Mouse (Mus musculus): ENCODE measurements around the gene 1700023F06Rik. TPM values are rescaled to one million over a fixed set of nuclear protein-coding genes. Genes with fewer than 3 reads are reported as not detected.
A peak's percentile ranks its signal among the peaks of the same experiment; 100 is the strongest.

Gene 1700023F06Rik
- total RNA-seq, 2 experiments from 2014 or later = 0.27 TPM; not detected in 1

- DNase-seq = peak; percentile 56
Observed at GRCm38 (mm10) chr11:103162132-103162531, 46.2 kb downstream of the 1700023F06Rik start.

- DNase-seq = peak; percentile 9
Observed at GRCm38 (mm10) chr11:103161449-103161848, 46.9 kb downstream of the 1700023F06Rik start.

GRCm38 (mm10) chr11:103160738-103161137, 47.6 kb downstream of the 1700023F06Rik start:
- no peak for DNase-seq

- DNase-seq = peak; percentile 99
Observed at GRCm38 (mm10) chr11:103158621-103159478, 49.5 kb downstream of the 1700023F06Rik start.

GRCm38 (mm10) chr11:103149771-103150170, 58.6 kb downstream of the 1700023F06Rik start:
- no peak for DNase-seq

Other genes with a start within 250 kb of the 1700023F06Rik start
- 10 to 100 TPM; 81.8 to 85.9 TPM for gene Nmt1, start 180.4 kb downstream of the 1700023F06Rik start, total RNA-seq (2021)
- gene Dcakd, start 180.2 kb downstream of the 1700023F06Rik start, total RNA-seq (2021) = 10 to 100 TPM; 65.6 to 74.8 TPM
- 10 to 100 TPM in 1 of 2 experiments, 1 to 10 TPM in 1; 8.7 to 11.0 TPM for gene Plcd3, start 106.9 kb downstream of the 1700023F06Rik start, total RNA-seq (2021)
- 10 to 100 TPM; 81.0 to 94.7 TPM for gene Acbd4, start 106.9 kb downstream of the 1700023F06Rik start, total RNA-seq (2021)
- 10 to 100 TPM; 49.6 to 50.1 TPM for gene Hexim1, start 92.3 kb downstream of the 1700023F06Rik start, total RNA-seq (2021)
- gene Hexim2, start 76.1 kb downstream of the 1700023F06Rik start, total RNA-seq (2021) = 1 to 10 TPM; 4.8 to 8.9 TPM
- gene Fmnl1, start 37.5 kb downstream of the 1700023F06Rik start, total RNA-seq (2021) = 10 to 100 TPM; 17.7 to 20.5 TPM
- gene Spata32, start 9.9 kb upstream of the 1700023F06Rik start, total RNA-seq (2021) = not detected
- 1 to 10 TPM; 5.2 to 6.9 TPM for gene Map3k14, start 58.9 kb upstream of the 1700023F06Rik start, total RNA-seq (2021)
- gene Arhgap27, start 155.1 kb upstream of the 1700023F06Rik start, total RNA-seq (2021) = 10 to 100 TPM; 23.1 to 24.5 TPM
- gene Plekhm1, start 204.1 kb upstream of the 1700023F06Rik start, total RNA-seq (2021) = 10 to 100 TPM; 14.4 to 17.4 TPM